Mouse (Mus musculus) thymus, postnatal 25 days (tissue): ENCODE measurements around the gene Vim.
A peak's percentile ranks its signal among the peaks of the same experiment; 100 is the strongest.
"Not testable (repeated sequence)": the region's sequence is repeated elsewhere in the genome, so short reads cannot be mapped to it uniquely, and the experiment has no call there.

Experiments
- DNase-seq: peaks from one replicate; pipeline ENCODE4 v3.0.0; 2022

The Vim gene

GRCm38 (mm10) chr2:13572101-13572553, 1.6 kb upstream of the Vim start:
- DNase-seq: no peak

GRCm38 (mm10) chr2:13572647-13573407, 900 bp upstream of the Vim start:
- DNase-seq: no peak

DNA sequence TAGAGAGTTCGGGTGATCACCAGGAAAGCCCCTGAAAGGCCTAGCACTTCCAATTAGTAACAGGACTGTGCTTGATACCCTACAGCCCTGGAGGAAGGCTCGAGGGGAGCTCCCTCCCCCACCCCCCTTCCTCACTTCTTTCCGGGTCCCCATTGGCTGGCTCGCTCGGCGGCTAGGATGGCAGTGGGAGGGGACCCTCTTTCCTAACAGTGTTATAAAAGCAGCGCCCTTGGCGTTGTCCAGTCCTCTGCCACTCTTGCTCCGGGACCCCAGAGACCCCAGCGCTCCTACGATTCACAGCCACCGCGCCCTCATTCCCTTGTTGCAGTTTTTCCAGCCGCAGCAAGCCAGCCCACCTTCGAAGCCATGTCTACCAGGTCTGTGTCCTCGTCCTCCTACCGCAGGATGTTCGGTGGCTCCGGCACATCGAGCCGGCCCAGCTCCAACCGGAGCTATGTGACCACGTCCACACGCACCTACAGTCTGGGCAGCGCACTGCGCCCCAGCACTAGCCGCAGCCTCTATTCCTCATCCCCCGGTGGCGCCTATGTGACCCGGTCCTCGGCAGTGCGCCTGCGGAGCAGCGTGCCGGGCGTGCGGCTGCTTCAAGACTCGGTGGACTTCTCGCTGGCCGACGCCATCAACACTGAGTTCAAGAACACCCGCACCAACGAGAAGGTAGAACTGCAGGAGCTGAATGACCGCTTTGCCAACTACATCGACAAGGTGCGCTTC, 506 bp downstream of the Vim start:
- no peak for DNase-seq

GRCm38 (mm10) chr2:13574801-13575150, 1.0 kb downstream of the Vim start:
- peak; percentile 70 for DNase-seq

DNA sequence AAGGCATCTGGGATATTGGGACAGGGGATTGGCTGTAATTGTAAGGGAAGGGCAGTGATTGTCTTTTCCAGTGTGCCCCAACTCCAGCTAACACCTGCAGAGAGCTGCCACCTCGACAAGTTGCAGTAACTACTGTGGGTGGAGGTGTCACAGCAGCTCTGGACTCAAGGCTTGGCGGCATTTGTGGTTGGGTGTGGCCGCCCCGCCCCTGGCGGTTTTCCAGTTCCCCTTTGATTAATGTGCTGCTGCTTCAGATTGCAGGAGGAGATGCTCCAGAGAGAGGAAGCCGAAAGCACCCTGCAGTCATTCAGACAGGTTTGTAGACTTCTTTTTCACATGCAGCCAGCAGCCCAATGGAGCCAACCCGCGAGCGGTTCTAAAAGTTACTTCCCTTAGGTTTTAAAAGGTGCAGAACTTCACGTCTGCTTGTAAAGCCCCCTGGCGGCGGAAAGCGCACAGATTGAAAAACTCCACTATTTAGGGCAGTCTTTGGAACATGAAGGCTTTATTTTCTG, 1.6 kb downstream of the Vim start:
- peak; percentile 84 for DNase-seq

- no peak for DNase-seq
These were observed 2.2 kb downstream of the Vim start for GRCm38 (mm10) chr2:13575926-13576325.

DNA sequence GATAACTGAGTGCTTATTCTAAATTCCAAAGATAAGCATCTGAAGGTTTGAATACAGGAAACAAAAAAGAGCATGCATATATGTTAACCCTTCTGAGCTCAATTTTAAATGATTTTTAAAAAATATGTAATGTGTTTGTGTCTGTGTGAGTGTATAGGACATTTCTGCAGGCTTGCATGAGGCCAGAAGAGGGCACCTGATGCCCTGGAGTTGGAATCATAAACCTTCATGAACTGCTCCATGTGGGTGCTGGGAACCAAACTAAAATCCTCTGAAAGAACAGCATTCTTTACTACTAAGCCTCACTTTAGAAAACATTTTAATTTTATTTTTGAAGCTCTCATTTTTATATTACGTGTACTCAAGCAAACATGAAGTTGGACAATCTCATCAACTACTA, 3.7 kb downstream of the Vim start:
- DNase-seq: no peak

DNA sequence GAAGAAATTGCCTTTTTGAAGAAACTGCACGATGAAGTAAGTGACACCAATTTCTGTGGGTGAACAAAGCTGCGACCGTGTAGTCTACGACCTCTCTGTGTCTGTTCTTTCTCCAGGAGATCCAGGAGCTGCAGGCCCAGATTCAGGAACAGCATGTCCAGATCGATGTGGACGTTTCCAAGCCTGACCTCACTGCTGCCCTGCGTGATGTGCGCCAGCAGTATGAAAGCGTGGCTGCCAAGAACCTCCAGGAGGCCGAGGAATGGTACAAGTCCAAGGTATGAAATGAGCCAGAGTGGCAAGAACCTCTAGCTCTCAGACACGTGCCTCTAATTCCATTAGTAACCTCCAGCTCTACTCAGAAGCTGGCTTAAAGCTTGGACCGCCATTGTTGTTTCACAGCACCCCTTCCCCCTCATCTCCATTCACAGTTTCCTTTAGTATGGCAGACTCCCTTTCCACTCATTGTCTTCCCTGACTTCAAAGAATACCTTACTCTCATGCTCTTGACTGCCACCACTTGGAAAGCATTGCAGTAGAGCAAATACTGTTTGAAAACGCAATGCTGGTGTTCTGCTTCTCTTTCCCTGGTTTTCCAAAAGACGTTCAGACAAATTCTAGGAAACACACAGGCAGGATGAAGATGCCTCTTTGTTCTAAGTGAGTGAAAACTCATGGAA, 4.9 kb downstream of the Vim start:
- DNase-seq: no peak

DNA sequence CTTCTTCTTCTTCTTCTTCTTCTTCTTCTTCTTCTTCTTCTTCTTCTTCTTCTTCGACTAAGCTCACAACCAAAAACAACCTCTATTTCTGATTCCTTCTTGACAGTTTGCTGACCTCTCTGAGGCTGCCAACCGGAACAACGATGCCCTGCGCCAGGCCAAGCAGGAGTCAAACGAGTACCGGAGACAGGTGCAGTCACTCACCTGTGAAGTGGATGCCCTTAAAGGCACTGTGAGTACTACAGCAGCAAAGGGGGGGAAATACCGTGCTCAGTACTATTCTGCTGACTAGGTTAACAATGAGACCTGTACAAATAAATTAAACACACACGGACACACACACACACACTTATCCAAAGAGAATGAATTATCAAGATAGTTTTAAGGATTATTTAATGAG, 5.6 kb downstream of the Vim start:
- no peak for DNase-seq

DNA sequence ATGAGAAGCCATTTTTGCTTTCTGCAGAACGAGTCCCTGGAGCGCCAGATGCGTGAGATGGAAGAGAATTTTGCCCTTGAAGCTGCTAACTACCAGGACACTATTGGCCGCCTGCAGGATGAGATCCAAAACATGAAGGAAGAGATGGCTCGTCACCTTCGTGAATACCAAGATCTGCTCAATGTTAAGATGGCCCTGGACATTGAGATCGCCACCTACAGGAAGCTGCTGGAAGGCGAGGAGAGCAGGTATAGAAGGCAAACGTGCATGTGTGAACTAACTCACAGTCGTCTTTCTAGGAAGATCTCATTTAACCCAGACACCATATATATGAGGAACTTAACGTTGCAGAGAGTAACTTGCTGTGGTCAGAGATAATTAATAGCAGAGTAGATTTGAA, 6.3 kb downstream of the Vim start:
- peak; percentile 42 for DNase-seq

- DNase-seq: no peak
These were observed 8.5 kb downstream of the Vim start for GRCm38 (mm10) chr2:13582184-13582583.

DNA sequence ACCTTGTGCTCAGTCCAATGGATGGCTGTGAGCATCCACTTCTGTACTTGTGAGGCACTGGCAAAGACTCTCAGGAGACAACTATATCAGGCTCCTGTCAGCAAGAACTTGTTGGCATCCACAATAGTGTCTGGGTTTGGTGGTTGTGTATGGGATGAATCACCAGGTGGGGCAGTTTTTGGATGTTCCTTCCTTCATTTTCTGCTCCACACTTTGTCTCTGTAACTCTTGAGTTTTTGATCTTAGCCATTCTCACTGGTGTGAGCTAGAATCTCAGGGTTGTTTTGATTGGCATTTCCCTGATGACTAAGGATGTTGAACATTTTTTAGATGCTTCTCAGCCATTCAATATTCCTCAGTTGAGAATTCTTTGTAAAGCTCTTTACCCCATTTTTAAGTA, 10.0 kb downstream of the Vim start:
- DNase-seq: not testable (repeated sequence)

DNA sequence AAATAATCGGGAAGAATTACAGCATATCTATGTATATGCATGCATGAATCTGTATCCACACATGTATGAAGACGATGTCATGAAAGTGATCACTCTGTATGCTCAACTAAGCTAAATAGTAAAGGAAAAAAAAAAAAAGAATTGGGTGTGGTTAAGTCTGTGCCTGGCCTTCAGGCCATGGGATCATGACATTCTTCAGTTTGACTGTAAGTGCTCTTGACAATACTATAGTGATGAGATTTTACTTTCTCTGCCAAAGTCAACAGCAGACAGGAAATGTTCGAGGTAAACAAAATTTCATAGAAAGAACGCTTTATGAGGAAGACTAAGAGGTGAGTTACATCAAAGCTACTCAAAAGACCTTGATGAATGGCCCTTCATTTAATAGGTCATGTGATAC, 19.6 kb downstream of the Vim start:
- DNase-seq: no peak

- DNase-seq: no peak
These were observed 23.4 kb downstream of the Vim start for GRCm38 (mm10) chr2:13596965-13597656.

GRCm38 (mm10) chr2:13598166-13598565, 24.4 kb downstream of the Vim start:
- DNase-seq: no peak

DNA sequence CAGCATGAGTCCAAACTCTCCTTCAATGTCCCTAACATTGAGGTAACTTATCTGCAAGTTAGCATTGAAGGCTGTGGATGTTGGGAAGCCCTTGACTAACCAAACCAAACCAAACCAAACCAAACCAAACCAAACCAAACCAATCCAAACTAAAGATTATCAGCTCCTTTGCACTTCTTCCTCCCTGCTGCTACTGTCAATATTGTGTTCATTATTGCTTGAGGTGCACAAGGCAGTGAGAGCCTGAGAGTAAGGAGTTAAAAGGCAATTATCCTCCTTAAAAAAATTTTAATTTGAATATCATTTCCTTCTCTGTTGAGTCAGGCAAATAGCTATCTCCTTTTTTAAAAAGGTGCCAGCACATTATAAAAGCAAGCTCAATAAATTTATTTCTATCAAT, 29.4 kb downstream of the Vim start:
- no peak for DNase-seq

DNA sequence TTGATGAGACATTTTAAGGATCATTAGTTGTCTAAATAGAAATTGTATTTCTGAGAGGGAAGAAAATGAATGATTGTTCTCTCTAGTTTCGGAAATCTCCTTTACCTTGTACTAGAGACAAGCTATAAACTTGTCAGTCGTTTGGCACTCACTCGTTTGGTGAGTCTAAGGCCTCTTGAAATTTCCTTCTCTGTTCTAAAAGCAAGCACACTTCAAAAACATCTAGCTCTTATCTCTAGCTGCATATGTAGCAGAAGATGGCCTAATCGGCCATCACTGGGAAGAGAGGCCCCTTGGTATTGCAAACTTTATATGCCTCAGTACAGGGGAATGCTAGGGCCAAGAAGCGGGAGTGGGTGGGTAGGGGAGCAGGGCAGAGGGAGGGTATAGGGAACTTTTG, 29.9 kb downstream of the Vim start:
- not testable (repeated sequence) for DNase-seq

GRCm38 (mm10) chr2:13630136-13630832, 56.6 kb downstream of the Vim start:
- DNase-seq: no peak
